Mouse (Mus musculus) bone marrow macrophage, adult 2 months (primary cell): ENCODE data around the gene Filip1.

Experiments
- CTCF ChIP-seq: IDR thresholded peaks from 2 replicates; pipeline ENCODE4 v1.5.1; 2012; ENCODE audit warnings: low read depth, mild to moderate bottlenecking, low read length, moderate library complexity
- POLR2A ChIP-seq: IDR thresholded peaks from 2 replicates; pipeline ENCODE4 v1.6.1; 2012; ENCODE audit warnings: mild to moderate bottlenecking, low read depth, low read length, borderline replicate concordance

GRCm38 (mm10) chr9:79893841-79894612 is 118.6 kb downstream of the Filip1 start:
- TF ChIP-seq POLR2A (no peak), CTCF (no peak)
